Mouse (Mus musculus) liver, embryonic 11.5 days (tissue): ENCODE measurements around the gene Tgfa. TPM values are rescaled to one million over a fixed set of nuclear protein-coding genes. Genes with fewer than 3 reads are reported as not detected.

ENCODE experiments used
- ATAC-seq: fragments of 200-750 bp; cut with Nextera tagmentation; replicated peaks from 2 replicates; pipeline ENCODE4 v1.8.0; 2017; ENCODE audit warnings: moderate number of reproducible peaks, mild to moderate bottlenecking, moderate TSS enrichment, moderate library complexity; ENCODE audit not compliant: low FRiP score
- DNase-seq: peaks from one replicate; pipeline ENCODE4 v3.0.0-alpha.2; 2017; ENCODE audit warnings: low spot score
- H3K27ac ChIP-seq: fragments of 300-500 bp; sonication (generic); 2 replicates; pipeline ENCODE4 v1.5.1; 2014; ENCODE audit warnings: mild to moderate bottlenecking, low read depth, low read length, control low read depth
- H3K27me3 ChIP-seq: fragments of 300-500 bp; sonication (generic); replicated peaks from 2 replicates; pipeline ENCODE4 v1.6.1; 2014; ENCODE audit warnings: low read length, mixed read lengths; ENCODE audit not compliant: control insufficient read depth, insufficient read depth
- H3K36me3 ChIP-seq: fragments of 300-500 bp; sonication (generic); 2 replicates; pipeline ENCODE4 v1.6.1; 2014; ENCODE audit warnings: mild to moderate bottlenecking, low read length, moderate library complexity, mixed read lengths; ENCODE audit not compliant: control insufficient read depth, insufficient read depth
- H3K4me1 ChIP-seq: fragments of 300-500 bp; sonication (generic); replicated peaks from 2 replicates; pipeline ENCODE4 v1.6.1; 2014; ENCODE audit warnings: low read length, mixed read lengths; ENCODE audit not compliant: control insufficient read depth, insufficient read depth
- H3K4me2 ChIP-seq: fragments of 300-500 bp; sonication (generic); 2 replicates; pipeline ENCODE4 v1.6.1; 2014; ENCODE audit warnings: mild to moderate bottlenecking, control low read depth, moderate library complexity
- H3K4me3 ChIP-seq: fragments of 300-500 bp; sonication (generic); 2 replicates; pipeline ENCODE4 v1.5.1; 2014; ENCODE audit warnings: low read depth, low read length, control low read depth
- H3K9ac ChIP-seq: fragments of 300-500 bp; sonication (generic); 2 replicates; pipeline ENCODE4 v1.6.1; 2014; ENCODE audit warnings: low read depth, low read length, control low read depth
- H3K9me3 ChIP-seq: fragments of 300-500 bp; sonication (generic); 2 replicates; pipeline ENCODE4 v1.6.1; 2016; ENCODE audit warnings: low read length, inconsistent platforms, mixed read lengths; ENCODE audit not compliant: control insufficient read depth
- WGBS: fragments of 180-500 bp; shearing (Covaris S2); extraction: QIAGEN DNeasy Blood & Tissue Kit; methylation state at CpG from one replicate; pipeline ENCODE4 v1.1.7; 2014; 5-methylcytosine and 5-hydroxymethylcytosine counted together
- polyA plus RNA-seq: library from polyadenylated mRNA; unstranded; fragments of >200 nt; fragmentation: Nextera tagmentation; extraction: Ambion mirVana; gene quantifications from 2 replicates; pipeline ENCODE4 v1.2.1, GENCODE M21; 2014

The Tgfa gene
- polyA plus RNA-seq, 1 experiment from 2014 or later: 1.2 TPM

- Histone ChIP-seq H3K36me3 (no peaks in the 10 kb centered on the region), H3K27me3 (no peaks in the 10 kb centered on the region), H3K4me1 (no peaks in the 10 kb centered on the region), H3K4me2 (no peak overlapping the region), H3K9me3 (no peaks in the 10 kb centered on the region), H3K9ac (no peak overlapping the region), H3K4me3 (no peak overlapping the region), H3K27ac (no peak overlapping the region)
- ATAC-seq: no peak
- WGBS: 62% methylated on average over 5 of the region's 5 CpGs
- DNase-seq: no peak
Observed at GRCm38 (mm10) chr6:86232367-86232766, 37.3 kb downstream of the Tgfa start.

DNA sequence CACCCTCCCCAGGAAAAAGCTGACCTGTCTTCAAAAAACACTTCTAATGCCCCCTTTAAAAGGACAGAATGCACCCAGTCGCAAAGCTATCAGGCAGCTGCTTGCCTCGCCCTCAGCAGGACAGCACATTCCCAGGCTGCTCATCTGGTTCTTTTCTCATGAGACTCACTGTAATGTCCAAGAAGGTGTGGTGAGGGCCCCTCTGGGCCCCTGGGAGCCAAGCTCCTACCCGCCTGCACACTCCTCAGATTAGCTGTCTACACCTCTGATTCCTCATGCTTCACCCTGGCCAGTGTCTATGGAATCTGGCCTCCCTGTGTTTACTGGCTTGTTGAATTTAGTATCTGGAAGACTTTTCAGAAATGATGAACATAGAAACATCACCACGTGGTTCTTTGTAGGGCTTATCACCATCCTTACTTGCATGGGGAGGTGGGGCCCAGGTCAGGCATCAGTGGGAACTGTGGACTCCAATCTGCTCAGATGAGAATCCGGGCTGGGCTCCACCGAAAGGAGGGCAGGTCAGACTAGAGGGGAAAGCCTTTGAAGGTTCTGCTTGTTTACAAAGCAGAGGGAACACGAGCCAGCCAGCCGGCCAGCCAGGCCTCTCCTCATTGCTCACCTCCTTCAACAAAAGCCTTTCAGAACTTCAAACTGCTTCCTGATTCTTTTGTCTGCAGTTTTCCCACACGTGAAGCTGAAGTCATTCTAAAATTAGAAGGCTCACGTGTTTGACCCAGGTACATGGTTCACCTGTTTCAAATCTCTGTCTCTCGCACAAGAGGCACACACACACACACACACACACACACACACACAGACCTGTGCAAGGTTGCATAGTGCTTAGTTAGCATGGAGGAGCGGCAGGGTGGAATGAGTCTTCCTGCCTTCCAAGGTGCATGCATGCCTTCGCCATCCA lies 38.7 kb downstream of the Tgfa start:
- Histone ChIP-seq H3K9me3 (no peaks in the 10 kb centered on the region), H3K4me1 (no peaks in the 10 kb centered on the region), H3K27me3 (no peaks in the 10 kb centered on the region), H3K4me2 (no peak overlapping the region), H3K36me3 (no peaks in the 10 kb centered on the region), H3K4me3 (no peak overlapping the region), H3K9ac (no peak overlapping the region), H3K27ac (no peak overlapping the region)
- DNase-seq (no peak), ATAC-seq (no peak)
- WGBS: 45% methylated on average over 13 of the region's 13 CpGs

GRCm38 (mm10) chr6:86244866-86245265 lies 49.8 kb downstream of the Tgfa start:
- WGBS: 46% methylated on average over 3 of the region's 3 CpGs
- DNase-seq: no peak
- H3K27ac ChIP-seq: no peak overlapping the region
- no peaks in the 10 kb centered on the region for H3K36me3 ChIP-seq
- no peak overlapping the region for H3K9ac ChIP-seq
- no peaks in the 10 kb centered on the region for H3K9me3 ChIP-seq
- no peak overlapping the region for H3K4me2 ChIP-seq
- no peak for ATAC-seq
- no peaks in the 10 kb centered on the region for H3K4me1 ChIP-seq
- H3K4me3 ChIP-seq: no peak overlapping the region
- H3K27me3 ChIP-seq: no peaks in the 10 kb centered on the region

GRCm38 (mm10) chr6:86245965-86246364 lies 50.9 kb downstream of the Tgfa start:
- Histone ChIP-seq H3K4me3 (no peak overlapping the region), H3K4me1 (no peaks in the 10 kb centered on the region), H3K27ac (no peak overlapping the region), H3K36me3 (no peaks in the 10 kb centered on the region), H3K9ac (no peak overlapping the region), H3K4me2 (no peak overlapping the region), H3K27me3 (no peaks in the 10 kb centered on the region), H3K9me3 (no peaks in the 10 kb centered on the region)
- DNase-seq (no peak), ATAC-seq (no peak)
- WGBS: 51% methylated on average over 4 of the region's 4 CpGs

GRCm38 (mm10) chr6:86248562-86248961 lies 53.5 kb downstream of the Tgfa start:
- no peak overlapping the region for H3K9ac ChIP-seq
- no peak overlapping the region for H3K4me2 ChIP-seq
- no peaks in the 10 kb centered on the region for H3K27me3 ChIP-seq
- H3K36me3 ChIP-seq: no peaks in the 10 kb centered on the region
- no peak overlapping the region for H3K4me3 ChIP-seq
- WGBS: 74% methylated on average over 1 of the region's 1 CpGs
- H3K27ac ChIP-seq: no peak overlapping the region
- H3K9me3 ChIP-seq: no peaks in the 10 kb centered on the region
- no peak for DNase-seq
- no peaks in the 10 kb centered on the region for H3K4me1 ChIP-seq
- no peak for ATAC-seq

- no peaks in the 10 kb centered on the region for H3K27me3 ChIP-seq
- H3K9ac ChIP-seq: no peak overlapping the region
- H3K4me1 ChIP-seq: no peaks in the 10 kb centered on the region
- H3K4me2 ChIP-seq: no peak overlapping the region
- ATAC-seq (no peak), DNase-seq (no peak)
- WGBS: 83% methylated on average over 16 of the region's 16 CpGs
- H3K9me3 ChIP-seq: no peaks in the 10 kb centered on the region
- H3K27ac ChIP-seq: no peak overlapping the region
- H3K4me3 ChIP-seq: no peak overlapping the region
- no peaks in the 10 kb centered on the region for H3K36me3 ChIP-seq
Observed at GRCm38 (mm10) chr6:86249042-86249441, 54.0 kb downstream of the Tgfa start.

DNA sequence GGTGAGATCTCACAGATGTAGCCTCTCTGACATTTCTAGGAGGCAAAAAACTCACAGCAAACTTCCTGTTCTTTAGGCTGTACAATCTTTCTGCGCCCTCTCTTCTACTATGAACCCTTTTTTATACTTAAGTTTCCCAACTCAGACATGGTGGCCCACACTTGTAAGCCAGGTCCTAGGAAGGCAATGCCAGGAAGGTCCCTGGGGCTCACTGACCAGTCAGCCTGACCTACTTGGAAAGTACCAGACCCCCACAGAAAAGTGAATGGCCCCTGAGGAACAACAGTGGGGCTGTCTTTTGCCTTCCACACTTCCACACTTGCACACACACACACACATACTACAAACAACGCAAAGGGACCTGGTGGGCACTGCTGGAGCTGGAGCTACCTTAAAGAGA lies 55.2 kb downstream of the Tgfa start:
- no peaks in the 10 kb centered on the region for H3K9me3 ChIP-seq
- H3K4me2 ChIP-seq: no peak overlapping the region
- no peaks in the 10 kb centered on the region for H3K4me1 ChIP-seq
- H3K27me3 ChIP-seq: no peaks in the 10 kb centered on the region
- DNase-seq (no peak), ATAC-seq (no peak)
- no peak overlapping the region for H3K4me3 ChIP-seq
- H3K9ac ChIP-seq: no peak overlapping the region
- no peak overlapping the region for H3K27ac ChIP-seq
- H3K36me3 ChIP-seq: no peaks in the 10 kb centered on the region
- 78% methylated on average over 2 of the region's 2 CpGs for WGBS

GRCm38 (mm10) chr6:86250830-86251229 lies 55.8 kb downstream of the Tgfa start:
- DNase-seq (no peak), ATAC-seq (no peak)
- Histone ChIP-seq H3K9ac (no peak overlapping the region), H3K36me3 (no peaks in the 10 kb centered on the region), H3K27ac (no peak overlapping the region), H3K27me3 (no peaks in the 10 kb centered on the region), H3K9me3 (no peaks in the 10 kb centered on the region), H3K4me2 (no peak overlapping the region), H3K4me1 (no peaks in the 10 kb centered on the region), H3K4me3 (no peak overlapping the region)
- 87% methylated on average over 8 of the region's 8 CpGs for WGBS
